Mouse (Mus musculus) macrophage (primary cell): Measurements from ENCODE around the gene Cenpv. TPM values are rescaled to one million over a fixed set of nuclear protein-coding genes. Genes with fewer than 3 reads are reported as not detected.
"Not testable (repeated sequence)": the region's sequence is repeated elsewhere in the genome, so short reads cannot be mapped to it uniquely, and the experiment has no call there.

ENCODE experiments used
- H3K27ac ChIP-seq: fragments of 350-480 bp; formaldehyde crosslinking; 2 replicates; pipeline ENCODE4 v1.9.0; 2021
- H3K36me3 ChIP-seq: fragments of 350-480 bp; formaldehyde crosslinking; 2 replicates; pipeline ENCODE4 v1.9.0; 2021; ENCODE audit errors: inconsistent target
- H3K4me3 ChIP-seq: fragments of 350-480 bp; formaldehyde crosslinking; 2 replicates; pipeline ENCODE4 v1.9.0; 2021; ENCODE audit errors: inconsistent target
- H3K79me2 ChIP-seq: fragments of 350-480 bp; formaldehyde crosslinking; 2 replicates; pipeline ENCODE4 v1.9.0; 2021; ENCODE audit errors: inconsistent target
- WGBS: methylation state at CpG from one replicate; pipeline ENCODE4 v1.1.7; 2026; ENCODE audit warnings: inconsistent platforms; ENCODE audit not compliant: missing documents; 5-methylcytosine and 5-hydroxymethylcytosine counted together
- polyA plus RNA-seq: library from polyadenylated mRNA; stranded (reverse); fragments of 250-400 nt; gene quantifications from 3 replicates; pipeline ENCODE4 v1.2.4, GENCODE M21; 2018; ENCODE audit warnings: inconsistent platforms

Gene Cenpv
- polyA plus RNA-seq, 1 experiment from 2014 or later: 8.9 TPM

GRCm38 (mm10) chr11:62543991-62544390, 4.9 kb upstream of the Cenpv start:
- H3K36me3 ChIP-seq: no peaks in the 10 kb centered on the region
- no peak overlapping the region for H3K27ac ChIP-seq
- no peak overlapping the region for H3K4me3 ChIP-seq
- H3K79me2 ChIP-seq: no peaks in the 10 kb centered on the region
- WGBS: 90% methylated on average over 3 of the region's 3 CpGs

GRCm38 (mm10) chr11:62541581-62541980, 2.5 kb upstream of the Cenpv start:
- no peaks in the 10 kb centered on the region for H3K36me3 ChIP-seq
- no peaks in the 10 kb centered on the region for H3K79me2 ChIP-seq
- 71% methylated on average over 8 of the region's 8 CpGs for WGBS
- H3K4me3 ChIP-seq: no peak overlapping the region
- H3K27ac ChIP-seq: no peak overlapping the region

GRCm38 (mm10) chr11:62540969-62541368, 1.9 kb upstream of the Cenpv start:
- Histone ChIP-seq H3K27ac (no peak overlapping the region), H3K79me2 (no peaks in the 10 kb centered on the region)
- WGBS: 63% methylated on average over 1 of the region's 2 CpGs

DNA sequence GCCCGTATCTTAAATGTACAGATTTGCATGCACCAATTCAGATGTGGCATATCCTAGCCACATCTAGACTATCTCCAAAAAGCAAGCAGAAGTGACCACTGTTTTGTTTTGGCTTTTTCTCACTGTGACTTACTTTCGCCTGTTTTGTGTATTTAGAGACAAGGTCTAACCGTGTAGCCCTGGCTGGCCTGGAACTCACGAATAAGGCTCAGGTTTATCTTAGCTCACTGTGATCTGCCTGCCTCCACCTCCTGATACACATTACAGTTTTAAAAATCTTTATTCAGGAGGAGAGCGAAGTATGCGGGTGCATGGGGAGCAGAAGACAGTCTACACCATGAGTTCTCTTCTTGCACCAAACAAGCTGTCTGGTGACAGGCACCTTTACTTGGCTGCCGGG, 1.1 kb upstream of the Cenpv start:
- Histone ChIP-seq H3K36me3 (no peaks in the 10 kb centered on the region), H3K27ac (no peak overlapping the region), H3K79me2 (no peaks in the 10 kb centered on the region), H3K4me3 (no peak overlapping the region)
- WGBS: 94% methylated on average over 7 of the region's 7 CpGs

More at GRCm38 (mm10) chr11:62540969-62541368, 1.9 kb upstream of the Cenpv start:
- Histone ChIP-seq H3K36me3 (no peaks in the 10 kb centered on the region), H3K4me3 (no peak overlapping the region)

DNA sequence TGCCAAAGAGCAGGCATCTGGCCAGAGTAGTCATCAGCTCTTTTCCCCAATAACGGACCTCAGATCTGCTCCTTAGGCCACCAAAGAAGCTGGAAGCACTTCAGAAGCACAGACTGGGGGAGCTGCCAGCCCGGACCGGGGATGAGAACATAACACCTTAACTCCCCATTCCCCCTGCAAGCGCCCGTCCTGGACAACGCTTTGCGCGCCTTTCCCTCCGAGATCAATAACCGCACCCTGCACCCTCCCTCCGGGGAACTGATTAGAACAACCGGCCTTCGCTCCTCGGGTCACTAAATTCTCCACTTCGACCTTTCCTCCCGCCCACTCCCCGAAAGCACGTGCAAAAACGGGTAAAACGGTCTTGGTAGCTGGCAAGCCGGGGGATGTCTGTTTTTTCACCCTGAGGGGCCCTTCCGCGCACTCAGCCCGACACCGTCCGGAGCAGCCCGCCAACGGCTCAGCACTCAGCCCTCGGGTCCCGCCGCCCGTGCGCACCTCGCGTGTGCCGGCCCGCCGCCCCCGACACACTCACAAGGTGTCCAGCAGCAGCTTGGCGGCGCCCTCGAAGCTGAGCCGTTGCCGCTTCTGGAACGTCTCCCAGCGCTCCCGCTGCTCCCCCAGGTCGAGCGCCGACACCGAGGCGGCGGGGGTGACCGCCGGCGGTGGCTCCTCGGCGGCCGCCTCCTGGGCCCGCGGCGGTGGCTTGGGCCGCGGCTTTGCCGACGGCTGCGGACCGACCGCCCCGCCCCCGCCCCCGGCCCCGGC, 556 bp downstream of the Cenpv start:
- no peaks in the 10 kb centered on the region for H3K36me3 ChIP-seq
- peak overlapping the region; percentile 44 for H3K4me3 ChIP-seq
- WGBS: 1% methylated on average over 65 of the region's 73 CpGs
- no peaks in the 10 kb centered on the region for H3K79me2 ChIP-seq
- H3K27ac ChIP-seq: no peak overlapping the region

- Histone ChIP-seq H3K4me3 (no peak overlapping the region), H3K36me3 (no peaks in the 10 kb centered on the region), H3K27ac (no peak overlapping the region), H3K79me2 (no peaks in the 10 kb centered on the region)
- WGBS: 65% methylated on average over 4 of the region's 7 CpGs
These were observed 1.5 kb downstream of the Cenpv start for GRCm38 (mm10) chr11:62537590-62537989.

DNA sequence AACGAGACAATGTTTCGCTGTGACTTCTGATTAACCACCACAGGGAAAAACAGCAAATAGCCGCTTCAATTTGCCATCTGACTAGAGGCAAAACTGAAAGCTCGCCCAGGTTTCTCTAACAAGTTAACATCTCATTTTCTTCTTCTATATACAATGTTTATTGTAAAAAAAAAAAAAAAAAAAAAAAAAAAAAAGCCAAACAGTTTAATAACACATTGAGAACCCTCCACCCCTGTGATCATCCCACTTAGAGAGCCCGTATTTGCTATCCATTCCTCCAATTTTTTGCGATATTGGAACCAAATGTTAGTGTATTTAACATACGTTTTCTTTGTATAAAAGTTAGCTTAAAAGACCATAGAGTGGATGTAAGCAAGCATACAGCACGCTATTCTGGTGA, 2.0 kb downstream of the Cenpv start:
- Histone ChIP-seq H3K36me3 (no peaks in the 10 kb centered on the region), H3K4me3 (no peak overlapping the region), H3K27ac (no peak overlapping the region), H3K79me2 (no peaks in the 10 kb centered on the region)
- 93% methylated on average over 8 of the region's 8 CpGs for WGBS

- no peaks in the 10 kb centered on the region for H3K79me2 ChIP-seq
- H3K4me3 ChIP-seq: no peak overlapping the region
- WGBS: 93% methylated on average over 2 of the region's 2 CpGs
- H3K27ac ChIP-seq: no peak overlapping the region
- no peaks in the 10 kb centered on the region for H3K36me3 ChIP-seq
These were observed 16.8 kb downstream of the Cenpv start for GRCm38 (mm10) chr11:62522283-62522682.

- H3K36me3 ChIP-seq: no peaks in the 10 kb centered on the region
- H3K79me2 ChIP-seq: no peaks in the 10 kb centered on the region
- no peak overlapping the region for H3K4me3 ChIP-seq
- 93% methylated on average over 2 of the region's 2 CpGs for WGBS
- H3K27ac ChIP-seq: no peak overlapping the region
These were observed 20.1 kb downstream of the Cenpv start for GRCm38 (mm10) chr11:62518991-62519390.

DNA sequence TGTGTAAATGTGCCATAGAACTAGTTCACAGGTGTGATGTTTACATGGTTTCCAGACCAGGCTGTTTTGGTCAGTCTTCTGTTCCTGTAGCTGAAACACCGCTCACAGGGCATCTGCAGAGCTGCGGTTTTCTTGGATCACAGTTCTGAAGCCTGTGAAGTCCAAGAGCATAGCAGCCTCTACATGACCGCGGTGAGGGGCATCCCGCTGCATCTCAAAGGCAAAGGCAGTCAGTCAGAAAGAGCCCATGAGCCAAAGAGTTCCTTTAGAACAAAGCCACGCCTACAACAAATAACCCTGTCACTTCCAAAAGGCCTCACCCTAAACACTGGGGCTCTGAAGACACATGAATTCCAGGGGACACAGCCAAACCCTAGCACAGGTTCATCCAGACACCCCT, 25.8 kb downstream of the Cenpv start:
- Histone ChIP-seq H3K36me3 (no peaks in the 10 kb centered on the region), H3K27ac (no peak overlapping the region), H3K79me2 (no peaks in the 10 kb centered on the region), H3K4me3 (no peak overlapping the region)
- WGBS: 85% methylated on average over 6 of the region's 6 CpGs

DNA sequence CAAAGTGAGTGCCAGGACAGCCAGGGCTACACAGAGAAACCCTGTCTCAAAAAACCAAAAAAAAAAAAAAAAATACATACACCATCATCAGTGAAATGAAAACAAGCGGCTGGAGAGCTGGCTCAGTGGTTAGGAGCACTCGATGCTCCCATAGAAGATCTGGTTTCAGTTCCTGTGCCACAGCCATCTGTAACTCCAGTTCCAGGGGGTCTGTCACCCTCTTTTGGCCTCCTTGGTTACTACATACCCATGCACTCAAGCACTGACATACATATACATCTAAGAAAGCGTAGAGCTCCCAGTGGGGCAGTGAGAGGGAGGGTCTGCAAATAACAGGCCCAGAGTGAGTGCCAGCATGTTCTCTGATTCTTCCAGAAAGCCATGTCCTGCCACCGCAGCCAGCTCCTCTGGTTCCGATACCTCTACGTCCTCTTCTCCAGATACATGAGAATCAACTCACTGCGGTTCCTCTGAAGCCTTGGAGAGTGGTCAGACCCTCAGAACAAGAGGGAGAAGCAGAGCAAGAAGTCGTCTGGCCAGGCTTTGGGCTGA, 26.5 kb downstream of the Cenpv start:
- Histone ChIP-seq H3K79me2 (no peaks in the 10 kb centered on the region), H3K27ac (no peak overlapping the region), H3K36me3 (no peaks in the 10 kb centered on the region), H3K4me3 (no peak overlapping the region)
- 73% methylated on average over 8 of the region's 8 CpGs for WGBS

DNA sequence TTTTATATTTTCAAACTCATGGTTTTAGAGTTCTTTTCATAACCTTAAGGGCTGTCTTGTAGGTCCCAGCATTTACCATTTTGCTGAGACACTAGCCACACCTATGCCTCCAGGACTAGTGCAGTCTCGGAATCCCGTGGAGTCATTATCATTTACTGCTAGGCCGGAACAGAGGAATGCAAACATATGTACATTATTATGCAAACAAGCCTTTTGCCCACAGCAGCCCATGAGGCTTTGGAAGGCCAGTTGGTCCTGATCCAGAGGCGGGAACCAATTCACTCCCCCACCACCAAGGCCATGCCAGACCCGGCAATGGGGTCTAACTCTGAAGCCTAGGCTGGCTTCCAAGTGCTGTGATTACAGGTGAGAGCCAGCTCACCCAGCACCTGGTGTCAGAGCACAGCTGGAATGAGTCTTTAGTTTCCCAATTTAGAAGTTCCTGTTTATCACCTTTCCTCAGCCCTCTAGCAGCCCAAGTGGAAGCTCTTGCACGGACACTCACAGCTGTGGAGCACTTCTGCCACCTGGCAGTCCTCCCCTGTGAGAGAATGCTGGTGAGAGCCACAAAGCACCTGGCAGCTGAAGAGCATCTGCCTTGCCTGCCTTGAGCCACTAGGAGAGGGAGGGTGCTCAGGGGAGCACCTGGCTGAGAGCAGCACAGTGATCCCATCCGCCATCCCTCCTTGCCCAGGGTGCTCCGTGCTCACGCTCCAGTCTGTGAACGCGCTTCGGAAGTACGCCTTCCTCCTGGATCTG, 27.4 kb downstream of the Cenpv start:
- Histone ChIP-seq H3K27ac (no peak overlapping the region), H3K79me2 (no peaks in the 10 kb centered on the region), H3K36me3 (no peaks in the 10 kb centered on the region), H3K4me3 (no peak overlapping the region)
- WGBS: 96% methylated on average over 12 of the region's 13 CpGs

DNA sequence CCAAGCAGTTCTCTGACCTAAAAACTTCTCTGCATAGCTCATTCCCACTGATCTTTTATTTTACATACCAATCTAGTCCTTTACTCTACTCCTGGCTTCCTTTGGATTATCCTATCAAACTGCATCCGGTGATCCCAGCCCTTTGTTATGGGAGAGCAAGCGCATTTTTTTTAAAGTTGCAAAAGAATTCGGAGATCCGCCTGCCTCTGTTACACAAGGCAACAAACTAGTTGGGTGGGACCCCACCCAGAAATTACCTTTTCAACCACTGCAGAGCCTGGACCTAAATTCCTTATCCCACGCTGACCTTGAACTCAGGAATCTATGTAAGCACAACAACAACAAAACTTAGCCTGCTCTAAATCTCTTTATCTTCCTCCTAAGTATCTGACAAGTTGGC, 28.1 kb downstream of the Cenpv start:
- H3K79me2 ChIP-seq: no peaks in the 10 kb centered on the region
- H3K4me3 ChIP-seq: no peak overlapping the region
- H3K36me3 ChIP-seq: no peaks in the 10 kb centered on the region
- H3K27ac ChIP-seq: no peak overlapping the region
- 91% methylated on average over 5 of the region's 5 CpGs for WGBS

DNA sequence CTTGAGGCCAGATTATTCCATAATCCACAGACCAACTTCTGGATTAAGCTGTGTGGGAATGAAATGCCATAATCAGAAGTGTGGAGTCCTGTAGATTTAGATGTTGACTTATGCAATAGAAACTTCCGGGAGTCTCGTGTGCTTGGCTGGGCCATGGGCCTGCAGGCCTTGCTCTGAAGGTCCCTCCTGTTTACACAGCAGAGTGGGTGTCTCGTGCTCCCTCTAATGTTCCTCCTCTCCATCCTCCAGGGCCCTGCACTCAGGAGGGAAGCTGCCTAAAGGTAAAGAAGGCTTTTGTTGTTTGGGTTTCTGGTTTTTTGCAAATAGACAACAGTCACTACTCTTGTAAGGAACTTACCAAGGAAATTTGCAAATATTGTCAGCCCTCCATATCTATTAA, 29.5 kb downstream of the Cenpv start:
- H3K36me3 ChIP-seq: no peaks in the 10 kb centered on the region
- no peaks in the 10 kb centered on the region for H3K79me2 ChIP-seq
- no peak overlapping the region for H3K4me3 ChIP-seq
- 98% methylated on average over 3 of the region's 3 CpGs for WGBS
- H3K27ac ChIP-seq: no peak overlapping the region

DNA sequence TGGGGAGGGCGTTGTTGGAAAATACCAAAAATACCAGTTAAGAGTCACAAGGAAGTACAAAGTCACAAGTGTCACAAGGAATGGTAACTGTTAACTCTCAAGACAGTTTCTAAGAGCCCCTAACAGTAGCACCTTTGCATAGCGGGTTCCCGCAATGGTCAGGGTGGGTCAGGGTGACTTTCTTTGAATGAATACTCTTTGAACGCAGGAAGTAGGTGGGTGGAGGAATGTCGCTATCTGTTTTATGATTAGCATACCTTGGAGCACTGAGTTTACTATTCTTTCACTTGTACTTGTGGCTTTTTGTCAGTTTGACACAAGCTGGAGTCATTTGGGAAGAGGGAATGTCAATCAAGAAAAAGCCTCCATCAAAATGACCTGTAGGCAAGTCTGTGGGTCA, 30.2 kb downstream of the Cenpv start:
- not testable (repeated sequence) for H3K27ac ChIP-seq, H3K4me3 ChIP-seq, H3K79me2 ChIP-seq, H3K36me3 ChIP-seq
- 98% methylated on average over 4 of the region's 5 CpGs for WGBS
